Mouse (Mus musculus): Measurements from ENCODE around the gene Olfr716. TPM values are rescaled to one million over a fixed set of nuclear protein-coding genes. Genes with fewer than 3 reads are reported as not detected.
"Not testable (repeated sequence)": the region's sequence is repeated elsewhere in the genome, so short reads cannot be mapped to it uniquely, and the experiment has no call there.

The Olfr716 gene
- not detected in 2 replicates for polyA plus RNA-seq (2016; fragmentation: Nextera tagmentation; extraction: Ambion mirVana)

- 58% methylated on average over 2 of the region's 2 CpGs for WGBS
- not testable (repeated sequence) for H3K27me3 ChIP-seq (ENCODE audit: insufficient read depth, poor library complexity, severe bottlenecking); H3K9me3 ChIP-seq; H3K36me3 ChIP-seq; DNase-seq (ENCODE audit: low spot score); H3K4me1 ChIP-seq; H3K4me3 ChIP-seq; H3K27ac ChIP-seq
These were observed at the start of gene Olfr716 for GRCm38 (mm10) chr7:107138027-107138426. TSS of gene Olfr716 (plus strand) at chr7:107138327.

- no peaks in the 10 kb centered on the region for H3K27me3 ChIP-seq (ENCODE audit: insufficient read depth, poor library complexity, severe bottlenecking)
- no peak for DNase-seq (ENCODE audit: low spot score)
- H3K36me3 ChIP-seq, result no peaks in the 10 kb centered on the region
- H3K4me1 ChIP-seq, result no peaks in the 10 kb centered on the region
- WGBS, result 51% methylated on average over 1 of the region's 1 CpGs
- H3K4me3 ChIP-seq, result no peak within 1 kb of the TSS
- H3K9me3 ChIP-seq, result no peaks in the 10 kb centered on the region
- H3K27ac ChIP-seq, result no peak within 1 kb of the TSS
These were observed 45.2 kb upstream of the Olfr716 start, which contains the start of gene Olfr17 for GRCm38 (mm10) chr7:107092920-107093319. TSS of gene Olfr17 (plus strand) at chr7:107093220.

GRCm38 (mm10) chr7:107110269-107110668 is 27.9 kb upstream of the Olfr716 start, which contains the start of gene Olfr715b:
TSS of gene Olfr715b (minus strand) at chr7:107110369.
- not testable (repeated sequence) for DNase-seq (ENCODE audit: low spot score); H3K36me3 ChIP-seq; H3K27me3 ChIP-seq (ENCODE audit: insufficient read depth, poor library complexity, severe bottlenecking); H3K27ac ChIP-seq; H3K9me3 ChIP-seq; H3K4me1 ChIP-seq; H3K4me3 ChIP-seq
- WGBS, result 67% methylated on average over 2 of the region's 2 CpGs

- H3K27me3 ChIP-seq (ENCODE audit: insufficient read depth, poor library complexity, severe bottlenecking); H3K27ac ChIP-seq; DNase-seq (ENCODE audit: low spot score); H3K9me3 ChIP-seq; H3K36me3 ChIP-seq; H3K4me3 ChIP-seq; H3K4me1 ChIP-seq: not testable (repeated sequence)
- WGBS, result 81% methylated on average over 3 of the region's 3 CpGs
These were observed 7.1 kb upstream of the Olfr716 start, which contains the start of gene Olfr715 for GRCm38 (mm10) chr7:107130983-107131382. TSS of gene Olfr715 (minus strand) at chr7:107131083.

- no peak for DNase-seq (ENCODE audit: low spot score)
- Histone ChIP-seq H3K27ac (no peak within 1 kb of the TSS), H3K4me1 (no peaks in the 10 kb centered on the region), H3K36me3 (no peaks in the 10 kb centered on the region), H3K9me3 (no peaks in the 10 kb centered on the region), H3K27me3 (ENCODE audit: insufficient read depth, poor library complexity, severe bottlenecking) (no peaks in the 10 kb centered on the region), H3K4me3 (no peak within 1 kb of the TSS)
- 74% methylated on average over 10 of the region's 10 CpGs for WGBS
These were observed 28.6 kb downstream of the Olfr716 start, which contains the start of gene Nlrp14 for GRCm38 (mm10) chr7:107166690-107167089. TSS of gene Nlrp14 (plus strand) at chr7:107166990.

- WGBS, result 49% methylated on average over 2 of the region's 2 CpGs
- no peak for DNase-seq (ENCODE audit: low spot score)
- Histone ChIP-seq H3K27me3 (ENCODE audit: insufficient read depth, poor library complexity, severe bottlenecking) (no peaks in the 10 kb centered on the region), H3K27ac (no peak overlapping the region), H3K4me1 (no peaks in the 10 kb centered on the region), H3K36me3 (no peaks in the 10 kb centered on the region), H3K4me3 (no peak overlapping the region), H3K9me3 (no peaks in the 10 kb centered on the region)
These were observed 42.3 kb downstream of the Olfr716 start for GRCm38 (mm10) chr7:107180406-107180805.

Other genes starting within 250 kb of the Olfr716 start
- gene Olfr707, start 237.1 kb upstream of the Olfr716 start, polyA plus RNA-seq (2016; fragmentation: Nextera tagmentation; extraction: Ambion mirVana), result not detected in 2 replicates
- gene Olfr1532-ps1, start 230.3 kb upstream of the Olfr716 start, polyA plus RNA-seq (2016; fragmentation: Nextera tagmentation; extraction: Ambion mirVana), result not detected in 2 replicates
- gene Olfr709-ps1, start 206.1 kb upstream of the Olfr716 start, polyA plus RNA-seq (2016; fragmentation: Nextera tagmentation; extraction: Ambion mirVana), result not detected in 2 replicates
- not detected in 2 replicates for gene Olfr710, start 190.0 kb upstream of the Olfr716 start, polyA plus RNA-seq (2016; fragmentation: Nextera tagmentation; extraction: Ambion mirVana)
- gene Olfr6, start 174.4 kb upstream of the Olfr716 start, polyA plus RNA-seq (2016; fragmentation: Nextera tagmentation; extraction: Ambion mirVana), result not detected in 2 replicates
- not detected in 2 replicates for gene Olfr711, start 162.9 kb upstream of the Olfr716 start, polyA plus RNA-seq (2016; fragmentation: Nextera tagmentation; extraction: Ambion mirVana)
- not detected in 2 replicates for gene Olfr2, start 132.3 kb upstream of the Olfr716 start, polyA plus RNA-seq (2016; fragmentation: Nextera tagmentation; extraction: Ambion mirVana)
- not detected in 2 replicates for gene Olfr713, start 107.2 kb upstream of the Olfr716 start, polyA plus RNA-seq (2016; fragmentation: Nextera tagmentation; extraction: Ambion mirVana)
- not detected in 2 replicates for gene Olfr714, start 67.3 kb upstream of the Olfr716 start, polyA plus RNA-seq (2016; fragmentation: Nextera tagmentation; extraction: Ambion mirVana)
- gene Olfr17, start 45.1 kb upstream of the Olfr716 start, polyA plus RNA-seq (2016; fragmentation: Nextera tagmentation; extraction: Ambion mirVana), result not detected in 2 replicates
- gene Olfr715b, start 28.0 kb upstream of the Olfr716 start, polyA plus RNA-seq (2016; fragmentation: Nextera tagmentation; extraction: Ambion mirVana), result not detected in 2 replicates
- not detected in 2 replicates for gene Olfr715, start 7.2 kb upstream of the Olfr716 start, polyA plus RNA-seq (2016; fragmentation: Nextera tagmentation; extraction: Ambion mirVana)
- not detected in 2 replicates for gene Nlrp14, start 28.7 kb downstream of the Olfr716 start, polyA plus RNA-seq (2016; fragmentation: Nextera tagmentation; extraction: Ambion mirVana)
- not detected in 2 replicates for gene Rbmxl2, start 71.1 kb downstream of the Olfr716 start, polyA plus RNA-seq (2016; fragmentation: Nextera tagmentation; extraction: Ambion mirVana)
- 0.63 and 0.72 TPM in 2 replicates for gene Syt9, start 232.4 kb downstream of the Olfr716 start, polyA plus RNA-seq (2016; fragmentation: Nextera tagmentation; extraction: Ambion mirVana)

Data from heart, embryonic 10.5 days (tissue).